Mouse (Mus musculus): ENCODE results near the gene Galnt2. TPM values are rescaled to one million over a fixed set of nuclear protein-coding genes. Genes with fewer than 3 reads are reported as not detected.
A peak's percentile ranks its signal among the peaks of the same experiment; 100 is the strongest.

The Galnt2 gene
- total and polyA plus RNA-seq, 2 experiments from 2014 or later: 36.5 to 54.9 TPM

DNA sequence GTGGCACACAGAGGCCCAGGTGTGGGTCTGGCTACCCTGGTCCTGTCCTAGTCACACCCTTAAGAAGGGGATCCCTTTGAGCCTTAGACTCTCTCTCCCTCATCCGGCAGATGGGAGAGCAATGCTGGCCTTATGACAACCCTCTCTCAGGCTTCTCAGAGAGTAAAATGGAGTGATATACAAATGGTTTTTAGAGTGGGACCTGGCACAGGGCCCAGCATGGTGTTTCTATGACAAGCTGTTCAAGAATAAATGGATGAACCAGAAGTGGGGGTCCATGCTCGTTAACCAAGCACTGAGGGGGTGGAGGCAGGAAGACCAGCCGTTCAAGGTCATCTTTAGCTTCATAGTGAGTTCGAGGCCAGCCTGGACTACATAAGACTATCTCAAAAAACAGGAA, 38.9 kb upstream of the Galnt2 start:
- no peak for ATAC-seq
- H3K4me1 ChIP-seq (ENCODE audit: insufficient read depth, low read length): peaks cover 3% of the 10 kb centered on the region; the same call in 1 of the 2 replicates
- H3K36me3 ChIP-seq (ENCODE audit: insufficient read depth, low read length): no peaks in the 10 kb centered on the region
- no peaks in the 10 kb centered on the region for H3K27me3 ChIP-seq (ENCODE audit: insufficient read depth, low read length)
- H3K9ac ChIP-seq (replicated peaks; ENCODE audit: low read length): no peak overlapping the region
- no peak overlapping the region for H3K27ac ChIP-seq
- H3K4me3 ChIP-seq (ENCODE audit: low read length): no peak overlapping the region
- no peak for TF ChIP-seq CTCF (IDR thresholded peaks at IDR 0.05; ENCODE audit: low read depth)
- no peak for DNase-seq (ENCODE audit: low spot score)
- H3K4me2 ChIP-seq (ENCODE audit: low read depth, low read length): no peak overlapping the region
- WGBS: 57% methylated on average over 4 of the region's 4 CpGs
- no peaks in the 10 kb centered on the region for H3K9me3 ChIP-seq (ENCODE audit: low read length)

DNA sequence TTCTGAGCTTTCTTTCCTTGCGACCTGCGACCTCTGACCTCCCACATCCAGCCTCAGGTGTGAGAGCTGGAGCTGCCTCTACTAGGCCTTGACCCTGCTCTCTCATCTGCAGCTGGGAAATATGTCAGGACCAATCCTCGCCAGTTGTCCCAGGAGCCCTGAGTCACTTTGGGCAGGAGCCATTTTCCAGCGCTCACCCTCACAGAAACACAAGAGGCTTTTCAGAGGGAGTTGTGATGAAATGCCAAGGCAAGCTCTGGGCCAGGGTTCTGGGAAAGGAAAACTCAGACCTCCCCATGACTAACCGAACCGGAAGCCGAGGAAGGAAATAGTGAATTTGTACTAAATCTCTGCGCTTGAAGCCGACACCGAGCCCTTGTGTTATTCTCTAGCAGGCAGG, 38.2 kb upstream of the Galnt2 start:
- Histone ChIP-seq H3K27ac (no peak overlapping the region), H3K9me3 (ENCODE audit: low read length) (no peaks in the 10 kb centered on the region), H3K4me1 (ENCODE audit: insufficient read depth, low read length) (peaks cover 3% of the 10 kb centered on the region; the same call in 1 of the 2 replicates), H3K4me3 (ENCODE audit: low read length) (no peak overlapping the region), H3K9ac (replicated peaks; ENCODE audit: low read length) (no peak overlapping the region), H3K4me2 (ENCODE audit: low read depth, low read length) (no peak overlapping the region), H3K27me3 (ENCODE audit: insufficient read depth, low read length) (no peaks in the 10 kb centered on the region), H3K36me3 (ENCODE audit: insufficient read depth, low read length) (no peaks in the 10 kb centered on the region)
- TF ChIP-seq CTCF (IDR thresholded peaks at IDR 0.05; ENCODE audit: low read depth): no peak
- 74% methylated on average over 10 of the region's 10 CpGs for WGBS
- peak; percentile 38 for DNase-seq (ENCODE audit: low spot score)
- ATAC-seq: peak; percentile 55; the same call in 1 of the 2 replicates

DNA sequence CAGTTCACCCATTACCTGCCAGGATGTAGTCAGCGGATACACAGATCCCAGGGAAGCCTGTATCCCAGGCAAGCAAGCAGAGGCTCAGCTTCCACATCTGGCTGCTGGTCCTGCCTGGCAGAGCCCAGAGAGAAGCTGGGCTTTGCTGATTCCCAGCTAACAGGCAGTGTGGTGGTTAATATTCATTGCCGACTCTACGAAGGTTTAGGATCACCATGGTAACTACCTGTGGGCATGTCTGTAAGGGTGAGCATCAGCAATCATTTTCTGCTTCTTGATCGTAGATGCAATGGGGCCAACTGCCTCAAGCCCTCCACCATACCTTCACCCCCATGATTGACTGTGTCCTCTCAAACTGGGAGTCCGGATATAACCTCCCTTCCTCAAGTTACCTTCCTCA, 37.2 kb upstream of the Galnt2 start:
- no peak overlapping the region for H3K4me2 ChIP-seq (ENCODE audit: low read depth, low read length)
- H3K4me1 ChIP-seq (ENCODE audit: insufficient read depth, low read length): peaks cover 3% of the 10 kb centered on the region; the same call in 1 of the 2 replicates
- DNase-seq (ENCODE audit: low spot score): no peak
- no peak overlapping the region for H3K9ac ChIP-seq (replicated peaks; ENCODE audit: low read length)
- no peaks in the 10 kb centered on the region for H3K36me3 ChIP-seq (ENCODE audit: insufficient read depth, low read length)
- H3K9me3 ChIP-seq (ENCODE audit: low read length): no peaks in the 10 kb centered on the region
- no peak overlapping the region for H3K4me3 ChIP-seq (ENCODE audit: low read length)
- H3K27me3 ChIP-seq (ENCODE audit: insufficient read depth, low read length): no peaks in the 10 kb centered on the region
- ATAC-seq: peak; percentile 50; the same call in 1 of the 2 replicates
- no peak overlapping the region for H3K27ac ChIP-seq
- WGBS: 53% methylated on average over 5 of the region's 5 CpGs
- TF ChIP-seq CTCF (IDR thresholded peaks at IDR 0.05; ENCODE audit: low read depth): no peak

DNA sequence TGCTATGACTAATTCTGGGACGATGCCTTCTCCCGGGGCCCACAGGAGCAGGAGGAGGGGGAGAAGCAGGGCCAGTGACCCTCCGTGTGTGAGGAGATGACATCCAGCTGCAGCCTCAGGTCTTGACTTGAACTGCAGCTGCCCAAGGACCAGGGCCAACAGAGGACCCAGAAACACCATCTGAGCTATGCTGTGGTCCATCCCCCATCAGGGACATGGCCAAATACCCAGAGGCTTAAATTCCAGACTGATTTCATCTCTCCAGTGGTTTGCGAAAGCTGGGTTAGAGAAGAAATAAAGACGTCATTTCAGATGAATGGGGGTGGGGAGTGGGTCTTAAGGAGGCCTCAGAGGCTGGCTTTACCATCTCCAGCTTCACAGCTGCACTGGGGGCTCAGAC, 35.0 kb upstream of the Galnt2 start:
- H3K4me1 ChIP-seq (ENCODE audit: insufficient read depth, low read length): peaks cover 3% of the 10 kb centered on the region; the same call in 1 of the 2 replicates
- TF ChIP-seq CTCF (IDR thresholded peaks at IDR 0.05; ENCODE audit: low read depth): no peak
- DNase-seq (ENCODE audit: low spot score) (no peak), ATAC-seq (no peak)
- no peaks in the 10 kb centered on the region for H3K9me3 ChIP-seq (ENCODE audit: low read length)
- H3K27ac ChIP-seq: no peak overlapping the region
- no peak overlapping the region for H3K4me3 ChIP-seq (ENCODE audit: low read length)
- H3K27me3 ChIP-seq (ENCODE audit: insufficient read depth, low read length): no peaks in the 10 kb centered on the region
- no peaks in the 10 kb centered on the region for H3K36me3 ChIP-seq (ENCODE audit: insufficient read depth, low read length)
- WGBS: 46% methylated on average over 5 of the region's 5 CpGs
- no peak overlapping the region for H3K9ac ChIP-seq (replicated peaks; ENCODE audit: low read length)
- H3K4me2 ChIP-seq (ENCODE audit: low read depth, low read length): no peak overlapping the region

DNA sequence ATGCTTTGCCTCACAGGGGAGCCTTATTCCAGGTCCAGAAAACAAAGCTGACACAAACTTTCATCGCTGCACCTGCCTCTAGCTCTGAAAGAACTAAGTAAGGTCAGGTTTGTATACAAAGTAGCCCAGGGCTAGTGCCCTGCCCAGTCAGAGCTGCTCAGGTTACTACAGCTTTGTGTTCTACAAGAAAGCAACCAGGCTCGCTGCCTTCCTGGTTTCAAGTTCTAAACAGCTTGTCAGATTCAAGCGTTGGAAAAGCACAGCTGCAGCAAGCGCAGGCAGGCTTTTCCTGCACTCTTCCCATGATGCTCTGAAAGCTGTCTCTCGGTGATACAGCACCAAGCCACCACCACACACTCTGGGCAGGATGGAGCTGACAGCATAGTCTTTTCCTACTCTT, 34.4 kb upstream of the Galnt2 start:
- TF ChIP-seq CTCF (IDR thresholded peaks at IDR 0.05; ENCODE audit: low read depth): no peak
- DNase-seq (ENCODE audit: low spot score) (no peak), ATAC-seq (no peak)
- Histone ChIP-seq H3K27me3 (ENCODE audit: insufficient read depth, low read length) (no peaks in the 10 kb centered on the region), H3K4me1 (ENCODE audit: insufficient read depth, low read length) (peaks cover 3% of the 10 kb centered on the region; the same call in 1 of the 2 replicates), H3K27ac (no peak overlapping the region), H3K4me3 (ENCODE audit: low read length) (no peak overlapping the region), H3K9me3 (ENCODE audit: low read length) (no peaks in the 10 kb centered on the region), H3K9ac (replicated peaks; ENCODE audit: low read length) (no peak overlapping the region), H3K4me2 (ENCODE audit: low read depth, low read length) (no peak overlapping the region), H3K36me3 (ENCODE audit: insufficient read depth, low read length) (no peaks in the 10 kb centered on the region)
- WGBS: 54% methylated on average over 5 of the region's 5 CpGs

DNA sequence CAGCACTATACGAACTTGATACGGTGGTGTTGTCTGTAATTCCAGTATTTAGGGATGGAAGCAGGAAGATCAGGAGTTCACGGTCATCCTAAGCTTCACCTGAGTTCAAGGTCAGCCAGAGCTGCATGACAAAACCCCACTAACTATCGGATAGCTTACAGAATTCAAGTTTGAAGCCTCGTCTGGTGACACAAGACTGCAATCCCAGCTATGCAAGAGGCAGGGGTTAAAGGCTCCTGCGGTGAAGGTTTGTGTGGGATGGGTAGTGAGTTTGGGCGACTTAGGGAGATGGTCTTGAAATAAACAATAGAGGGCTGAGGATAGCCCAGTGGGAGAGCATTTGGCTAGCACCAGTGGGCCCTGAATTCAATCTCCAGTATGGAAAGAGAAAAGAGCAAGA, 33.0 kb upstream of the Galnt2 start:
- ATAC-seq (no peak), DNase-seq (ENCODE audit: low spot score) (no peak)
- Histone ChIP-seq H3K4me1 (ENCODE audit: insufficient read depth, low read length) (no peaks in the 10 kb centered on the region), H3K9me3 (ENCODE audit: low read length) (no peaks in the 10 kb centered on the region), H3K9ac (replicated peaks; ENCODE audit: low read length) (no peak overlapping the region), H3K27me3 (ENCODE audit: insufficient read depth, low read length) (no peaks in the 10 kb centered on the region), H3K4me2 (ENCODE audit: low read depth, low read length) (no peak overlapping the region), H3K4me3 (ENCODE audit: low read length) (no peak overlapping the region), H3K27ac (no peak overlapping the region), H3K36me3 (ENCODE audit: insufficient read depth, low read length) (no peaks in the 10 kb centered on the region)
- 76% methylated on average over 7 of the region's 7 CpGs for WGBS
- TF ChIP-seq CTCF (IDR thresholded peaks at IDR 0.05; ENCODE audit: low read depth): no peak

DNA sequence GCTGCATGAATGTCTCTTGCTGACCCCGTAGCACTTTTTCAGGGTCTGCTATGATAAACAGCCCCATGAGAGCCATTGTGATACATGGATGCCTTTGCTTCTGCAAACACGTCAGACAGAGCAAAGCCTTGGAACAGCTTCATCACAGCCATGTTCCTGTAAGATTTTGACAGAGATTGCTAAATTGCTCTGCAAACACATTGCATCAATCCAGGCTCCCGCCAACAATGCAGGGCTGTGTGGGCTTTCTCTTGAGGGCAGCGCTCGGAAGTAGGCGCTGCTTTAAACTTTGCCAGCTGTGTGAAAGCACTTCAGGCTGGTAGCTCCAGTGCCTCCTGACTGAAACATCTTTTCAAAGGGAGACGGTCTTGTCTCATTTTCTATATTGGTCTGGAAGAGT, 30.8 kb upstream of the Galnt2 start:
- Histone ChIP-seq H3K36me3 (ENCODE audit: insufficient read depth, low read length) (no peaks in the 10 kb centered on the region), H3K4me3 (ENCODE audit: low read length) (no peak overlapping the region), H3K4me1 (ENCODE audit: insufficient read depth, low read length) (no peaks in the 10 kb centered on the region), H3K4me2 (ENCODE audit: low read depth, low read length) (no peak overlapping the region), H3K9me3 (ENCODE audit: low read length) (no peaks in the 10 kb centered on the region), H3K27ac (no peak overlapping the region), H3K9ac (replicated peaks; ENCODE audit: low read length) (no peak overlapping the region), H3K27me3 (ENCODE audit: insufficient read depth, low read length) (no peaks in the 10 kb centered on the region)
- WGBS: 36% methylated on average over 7 of the region's 7 CpGs
- ATAC-seq: no peak
- no peak for TF ChIP-seq CTCF (IDR thresholded peaks at IDR 0.05; ENCODE audit: low read depth)
- no peak for DNase-seq (ENCODE audit: low spot score)

All from hindbrain, postnatal 0 days (tissue).